Comparison of ENCODE assay signal across 13 mouse cellular contexts in the genomic region with DNA sequence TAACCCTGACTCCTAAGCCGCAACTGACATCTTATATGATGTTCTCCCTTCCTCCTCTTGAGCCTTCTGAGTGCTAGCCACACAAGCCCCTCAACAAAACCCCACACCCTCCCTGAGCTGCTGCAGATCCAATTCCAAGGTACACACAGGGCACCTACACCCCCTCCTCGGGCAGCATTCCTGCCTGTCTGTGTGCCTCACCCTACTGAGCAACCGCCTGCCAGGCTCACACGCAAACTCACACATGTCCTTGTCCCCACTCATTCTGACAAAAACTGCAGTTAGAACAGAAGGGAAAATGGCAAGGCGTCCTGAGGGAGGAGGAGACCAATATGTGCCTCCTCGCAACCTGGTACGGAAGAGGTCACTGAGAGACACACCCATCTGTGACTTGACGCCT.
DNase-seq lines count a peak whose midpoint lies in the region; ATAC-seq lines count a peak whose summit lies in the region.
"Had no signal": no experiment of that assay in that cellular context is flagged by ENCODE, and none has a peak within 500 bp of the region (broad histone marks: within the 10 kb centered on the region; RNA-seq: fewer than 3 reads in every experiment).

No protein-coding gene starts in this region.

- H3K9me3 ChIP-seq in hindbrain, embryonic 16.5 days (ENCODE audit: control insufficient read depth, low read length), result no peaks in the 10 kb centered on the region
- H3K9me3 ChIP-seq: midbrain, embryonic 12.5 days had no signal

- H3K27ac ChIP-seq in hindbrain, embryonic 16.5 days (ENCODE audit: low read depth, low read length), result no peak overlapping the region
- H3K27ac ChIP-seq: midbrain, embryonic 12.5 days had no signal

- ATAC-seq in hindbrain, embryonic 16.5 days, result no peak
- ATAC-seq in erythroblast, adult 5-6 weeks (replicated peaks; ENCODE audit: low FRiP score, poor library complexity, severe bottlenecking), result no peak
- ATAC-seq in megakaryocyte-erythroid progenitor cell, adult 5-6 weeks (replicated peaks; ENCODE audit: low FRiP score, low TSS enrichment, poor library complexity, severe bottlenecking), result no peak
- ATAC-seq: liver, postnatal 0 days had no signal

- peak overlapping the region; percentile 62 for H3K9ac ChIP-seq in hindbrain, embryonic 16.5 days (ENCODE audit: low read depth, low read length)
- H3K9ac ChIP-seq: liver, postnatal 0 days; midbrain, embryonic 12.5 days had no signal

- peak overlapping the region; percentile 40 for H3K4me3 ChIP-seq in hindbrain, embryonic 16.5 days (ENCODE audit: low read length)
- H3K4me3 ChIP-seq: erythroblast, embryonic 14.5 days; midbrain, embryonic 12.5 days had no signal

- H3K4me1 ChIP-seq in hindbrain, embryonic 16.5 days (ENCODE audit: control insufficient read depth, insufficient read depth, low read depth, low read length), result peaks cover 8% of the 10 kb centered on the region

- H3K27me3 ChIP-seq in hindbrain, embryonic 16.5 days (replicated peaks; ENCODE audit: control insufficient read depth, insufficient read depth, low read length), result no peaks in the 10 kb centered on the region

- whole genome bisulfite sequencing in hindbrain, embryonic 16.5 days, result 88% methylated on average over 8 of the region's 8 CpGs

- H3K4me2 ChIP-seq in hindbrain, embryonic 16.5 days (ENCODE audit: low read length), result peak overlapping the region; percentile 51
- H3K4me2 ChIP-seq: midbrain, embryonic 12.5 days had no signal

- DNase-seq in left cerebral cortex, adult 18-20 months (ENCODE audit: low spot score in 2 of 2), result peak; percentile 50 to 68
- DNase-seq in left cerebral cortex, adult 11 months (ENCODE audit: low spot score), result no peak
- peak; percentile 64 to 68 for DNase-seq in layer of hippocampus, postnatal 36 days
- peak; percentile 41 for DNase-seq in right cerebral cortex, postnatal 14 days
- DNase-seq: cerebellum, postnatal 36 days; heart, postnatal 10 days; liver, postnatal 0 days; retina, postnatal 1 day had no signal

- no peaks in the 10 kb centered on the region for H3K36me3 ChIP-seq in hindbrain, embryonic 16.5 days (ENCODE audit: control insufficient read depth, insufficient read depth, low read length)
- H3K36me3 ChIP-seq: midbrain, embryonic 12.5 days had no signal
